Mouse (Mus musculus): ENCODE results near the gene Prss21.

GRCm38 (mm10) chr17:23818579-23818978 is 49.3 kb upstream of the Prss21 start:
- TF ChIP-seq POLR2A (IDR thresholded peaks at IDR 0.05; ENCODE audit: borderline replicate concordance, extremely low read depth, insufficient read depth, insufficient read length, poor library complexity, severe bottlenecking) (no peak), CTCF (IDR thresholded peaks at IDR 0.05; ENCODE audit: borderline replicate concordance, extremely low read depth, insufficient read depth, insufficient read length) (no peak)
